Mouse (Mus musculus) kidney, postnatal 25 days (tissue): ENCODE data around the gene Stk11.
"Not testable (repeated sequence)": the region's sequence is repeated elsewhere in the genome, so short reads cannot be mapped to it uniquely, and the experiment has no call there.

Source experiments
- DNase-seq, 2 experiments: peaks; one replicate each; pipeline ENCODE4 v3.0.0; 2021; ENCODE audit warnings: mixed read lengths in 2 of 2

Gene Stk11

DNA sequence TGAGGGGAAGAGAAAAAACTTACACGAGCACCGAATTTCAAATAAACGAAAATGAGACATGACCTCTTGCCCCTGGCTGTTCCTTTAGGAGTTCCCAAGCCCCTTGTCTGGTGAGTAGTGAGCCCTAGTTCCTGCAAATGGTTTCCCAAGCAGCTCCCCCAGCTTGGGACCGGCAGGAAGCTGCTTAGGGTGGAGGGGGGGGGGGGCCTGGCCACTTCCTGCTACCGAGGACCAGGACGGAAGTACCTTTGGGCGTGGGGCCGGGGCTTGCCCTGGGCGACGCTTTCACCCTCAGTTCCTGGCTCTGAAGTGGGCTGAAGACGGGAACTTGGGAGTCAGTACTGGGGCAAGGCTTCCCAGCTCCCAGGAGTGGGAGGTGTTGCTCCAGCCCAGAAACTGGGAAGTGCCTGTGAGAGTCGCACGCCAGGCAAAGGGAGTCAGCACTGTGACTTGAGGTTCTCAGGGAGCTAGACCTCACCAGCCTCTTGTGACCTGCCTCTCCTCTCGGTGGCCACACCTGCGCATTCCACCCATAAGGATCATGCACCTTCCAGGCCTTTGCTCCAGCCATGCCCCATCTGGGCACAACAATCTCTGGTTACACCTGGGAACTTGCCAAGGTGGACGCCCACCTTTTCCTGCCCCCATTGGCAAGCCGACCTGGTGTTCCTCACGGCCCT is 42.8 kb downstream of the Stk11 start:
- peak; percentile 75 to 90 for DNase-seq

DNA sequence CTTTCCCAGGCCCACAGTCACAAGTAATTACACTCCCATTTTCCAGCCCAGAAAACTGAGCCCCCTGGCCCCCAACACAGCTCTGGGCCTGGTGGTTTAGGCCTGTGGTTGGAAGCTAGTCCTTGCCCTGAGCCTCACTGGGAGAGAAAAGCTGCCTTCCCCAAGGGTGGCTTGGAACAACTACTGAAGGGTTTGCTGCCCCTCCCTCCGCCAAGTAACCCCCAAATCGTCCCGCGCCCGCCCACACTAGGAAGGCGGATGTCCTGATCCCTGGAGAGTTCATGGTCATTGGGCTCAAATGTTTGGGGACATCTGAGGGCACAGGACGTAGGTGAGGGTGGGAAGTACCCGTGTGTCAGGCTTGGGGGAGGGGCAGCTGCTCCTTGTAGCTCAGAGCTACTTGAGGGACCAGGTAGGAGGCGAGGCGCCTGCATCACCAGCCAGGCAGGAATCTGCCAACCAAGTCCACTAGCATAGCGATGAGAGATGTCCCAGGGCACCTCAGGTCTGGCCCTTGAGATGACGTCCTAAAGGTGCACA is 43.5 kb downstream of the Stk11 start:
- DNase-seq: peak; percentile 74 to 87

DNA sequence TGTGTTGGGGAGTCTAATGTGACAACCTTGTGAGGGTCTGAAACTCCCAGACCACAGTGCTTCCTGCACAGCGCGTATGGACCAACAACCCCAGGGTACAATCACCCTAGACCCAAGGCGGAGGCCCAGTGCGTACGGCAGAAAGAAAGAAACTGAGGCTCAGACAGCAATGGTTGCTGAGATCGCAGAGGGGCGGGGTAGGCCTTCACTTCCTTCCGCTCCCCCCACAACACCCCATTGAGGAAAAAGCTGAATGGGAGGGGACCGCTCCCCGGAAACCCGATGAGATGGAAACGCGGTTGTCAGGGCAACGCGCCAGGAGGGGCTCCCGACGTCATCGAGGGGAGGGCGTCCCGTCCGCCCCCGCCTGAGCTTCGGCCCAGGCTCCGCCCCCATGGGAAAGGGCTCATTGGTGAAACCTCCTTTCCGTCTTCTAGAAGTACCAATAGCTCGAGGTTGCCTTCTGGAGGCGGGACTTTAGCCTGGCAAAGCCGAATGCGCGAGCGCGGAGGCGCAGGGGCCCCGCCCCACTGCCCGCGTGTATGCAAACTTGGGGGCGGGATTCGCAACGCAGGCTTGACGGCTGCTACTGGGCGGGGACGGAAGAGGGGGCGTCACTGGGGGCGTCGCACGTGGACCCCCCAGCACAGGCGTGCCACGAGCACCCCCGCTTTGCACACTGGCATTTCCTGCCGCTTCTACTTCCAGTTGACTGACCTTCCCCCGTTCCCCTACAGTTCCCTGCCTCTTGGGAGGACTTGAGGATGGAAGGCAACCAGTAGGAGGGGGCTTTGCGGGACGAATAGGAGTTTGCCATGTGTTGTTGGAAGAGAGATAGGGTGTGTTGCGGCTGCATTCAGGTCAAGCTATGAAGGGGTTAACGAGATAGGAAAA is 44.2 kb downstream of the Stk11 start:
- peak; percentile 98 to 99 for DNase-seq

DNA sequence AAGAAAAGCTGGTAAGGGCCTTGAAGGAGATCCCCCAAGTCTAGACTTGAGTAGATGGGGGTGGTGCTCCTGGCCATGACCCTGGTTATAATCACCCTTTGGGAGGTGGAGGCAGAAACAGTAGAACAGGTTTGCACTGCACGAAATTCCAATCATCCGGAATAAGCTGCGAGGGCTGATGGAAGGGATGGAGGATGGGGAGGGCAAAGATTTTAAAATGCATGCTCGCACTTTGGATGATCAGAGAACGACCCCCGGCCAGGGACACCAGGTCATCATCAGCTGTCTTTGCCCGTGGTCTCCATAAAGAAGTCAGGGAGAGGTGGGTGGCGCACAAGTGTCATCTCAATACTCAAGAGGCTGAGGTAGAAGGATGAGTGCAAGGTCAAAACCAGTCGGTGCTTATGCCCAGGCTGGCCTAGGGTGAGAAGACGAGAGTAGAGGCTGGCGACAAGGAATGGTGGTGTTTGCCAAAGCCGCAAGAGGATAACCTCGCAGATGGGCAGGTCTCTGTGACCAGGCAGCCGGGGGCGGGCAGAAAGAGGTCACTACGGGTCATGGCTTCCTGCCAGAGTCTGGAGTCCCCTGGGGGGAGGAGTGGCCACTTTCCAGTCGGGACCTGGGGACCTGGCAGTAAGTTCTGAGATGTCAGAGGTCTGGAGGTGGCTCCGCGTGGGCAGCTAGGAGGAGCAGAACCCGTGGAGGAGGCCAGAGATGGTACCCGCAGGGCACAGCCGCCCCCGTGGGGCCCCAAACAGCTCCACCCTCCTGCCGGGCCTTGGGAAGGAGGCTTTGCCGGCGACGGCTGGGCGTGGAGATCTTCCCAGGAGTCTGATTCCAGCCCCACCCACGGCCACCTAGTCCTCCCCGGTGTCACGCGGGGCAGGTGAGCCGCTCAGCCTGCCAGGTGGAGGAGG is 45.1 kb downstream of the Stk11 start:
- peak; percentile 96 to 98 for DNase-seq

DNA sequence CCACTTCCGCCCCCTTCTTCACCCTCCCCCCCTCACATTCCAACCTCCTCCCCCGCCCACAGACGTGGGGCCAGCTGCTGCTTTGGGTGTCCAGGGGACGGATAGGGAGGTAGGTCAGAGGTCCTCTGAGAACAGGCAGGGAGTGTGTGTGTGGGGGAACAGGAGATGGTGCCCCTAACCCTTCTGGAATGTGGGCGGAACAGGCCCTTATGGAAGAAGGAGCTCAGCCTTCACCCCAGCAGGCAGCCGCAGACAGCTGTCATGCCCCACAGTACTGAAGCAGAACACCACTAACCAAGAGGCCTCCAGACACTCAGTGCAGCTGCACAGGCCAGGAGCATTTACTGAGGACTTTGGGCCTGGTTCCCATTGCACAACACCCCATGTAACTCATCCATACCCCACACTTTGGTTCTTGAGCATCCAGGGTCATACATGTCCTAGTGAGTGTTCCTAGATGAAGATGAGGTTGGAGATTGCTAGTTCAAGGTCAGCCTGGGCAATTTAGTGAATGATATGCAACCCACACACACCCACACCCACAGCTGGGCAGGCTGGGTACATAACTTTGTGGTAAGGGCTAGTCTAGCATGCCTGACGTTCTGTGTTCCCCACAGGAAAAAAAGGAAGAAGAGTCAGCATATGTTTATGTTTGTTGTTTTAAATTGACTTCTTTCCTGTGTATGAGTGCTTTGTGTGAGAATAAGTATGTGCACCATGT is 46.1 kb downstream of the Stk11 start:
- DNase-seq: peak; percentile 54 to 81

DNA sequence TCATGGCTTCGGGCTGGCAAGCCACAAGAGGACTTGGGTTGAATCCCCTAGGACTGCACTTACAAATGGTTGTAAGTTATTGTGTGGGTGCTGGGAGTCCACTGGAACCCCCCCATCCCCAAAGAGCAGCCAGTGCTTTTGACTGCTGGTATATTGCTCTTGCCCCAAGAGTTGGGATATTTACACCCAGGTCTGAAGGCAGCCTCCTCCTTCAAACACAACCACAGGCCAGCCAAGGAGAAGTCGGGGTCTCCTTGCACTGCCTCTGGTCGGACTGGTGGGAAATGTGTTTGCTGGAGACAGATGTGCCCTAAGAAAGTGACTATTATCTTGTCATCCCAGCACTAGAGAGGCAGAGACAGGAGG is 46.6 kb downstream of the Stk11 start:
- DNase-seq: peak in 1 of 2 experiments; percentile 30

DNA sequence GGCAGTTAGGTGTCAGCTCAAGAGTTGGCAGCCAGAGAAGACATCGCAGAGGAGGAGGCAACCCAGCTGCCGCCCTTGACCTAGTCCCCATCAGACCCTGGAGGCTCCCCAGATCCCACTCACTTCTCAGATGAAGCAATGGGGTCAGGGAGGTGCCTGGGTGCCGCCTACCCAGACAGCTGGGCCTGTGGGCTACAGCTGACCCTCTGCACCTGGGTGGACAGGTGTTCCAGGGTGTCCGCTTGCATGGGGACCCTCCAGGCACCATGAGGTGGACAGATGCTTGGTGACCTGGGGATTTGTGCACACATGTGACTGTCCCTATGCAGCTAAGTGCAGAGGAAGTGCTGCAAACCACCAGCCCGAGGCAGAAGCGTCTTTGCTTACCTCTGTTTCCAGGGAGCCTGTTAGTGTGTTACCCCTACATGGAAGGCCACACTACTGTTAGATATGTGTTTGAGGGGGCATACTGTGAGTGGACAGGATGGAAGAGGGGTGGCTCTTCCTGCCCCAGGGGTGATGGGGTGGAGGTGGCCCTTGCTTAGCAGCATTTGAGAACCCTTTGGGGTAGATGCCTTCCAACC is 47.2 kb downstream of the Stk11 start:
- peak in 1 of 2 experiments; percentile 42 for DNase-seq

DNA sequence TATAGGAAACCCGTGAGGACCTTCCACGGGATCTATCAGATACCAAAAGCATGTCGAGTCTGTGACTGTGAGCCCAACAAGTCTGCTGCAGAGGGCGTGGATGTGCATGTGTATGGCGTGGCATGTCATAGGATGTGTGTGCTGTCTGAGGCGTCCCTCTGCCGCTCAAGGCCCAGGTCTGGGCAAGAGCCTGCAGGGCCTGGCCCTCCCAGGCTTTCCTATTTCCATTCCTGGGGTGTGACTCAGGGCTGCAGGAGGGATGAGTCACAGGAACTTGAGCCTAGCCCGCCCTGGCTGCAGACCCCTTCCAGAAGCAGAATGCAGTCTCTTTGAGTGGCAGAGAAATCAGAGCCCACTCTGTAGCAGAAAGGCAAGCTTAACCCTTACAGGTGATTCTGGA is 48.1 kb downstream of the Stk11 start:
- DNase-seq: peak in 1 of 2 experiments; percentile 58

DNA sequence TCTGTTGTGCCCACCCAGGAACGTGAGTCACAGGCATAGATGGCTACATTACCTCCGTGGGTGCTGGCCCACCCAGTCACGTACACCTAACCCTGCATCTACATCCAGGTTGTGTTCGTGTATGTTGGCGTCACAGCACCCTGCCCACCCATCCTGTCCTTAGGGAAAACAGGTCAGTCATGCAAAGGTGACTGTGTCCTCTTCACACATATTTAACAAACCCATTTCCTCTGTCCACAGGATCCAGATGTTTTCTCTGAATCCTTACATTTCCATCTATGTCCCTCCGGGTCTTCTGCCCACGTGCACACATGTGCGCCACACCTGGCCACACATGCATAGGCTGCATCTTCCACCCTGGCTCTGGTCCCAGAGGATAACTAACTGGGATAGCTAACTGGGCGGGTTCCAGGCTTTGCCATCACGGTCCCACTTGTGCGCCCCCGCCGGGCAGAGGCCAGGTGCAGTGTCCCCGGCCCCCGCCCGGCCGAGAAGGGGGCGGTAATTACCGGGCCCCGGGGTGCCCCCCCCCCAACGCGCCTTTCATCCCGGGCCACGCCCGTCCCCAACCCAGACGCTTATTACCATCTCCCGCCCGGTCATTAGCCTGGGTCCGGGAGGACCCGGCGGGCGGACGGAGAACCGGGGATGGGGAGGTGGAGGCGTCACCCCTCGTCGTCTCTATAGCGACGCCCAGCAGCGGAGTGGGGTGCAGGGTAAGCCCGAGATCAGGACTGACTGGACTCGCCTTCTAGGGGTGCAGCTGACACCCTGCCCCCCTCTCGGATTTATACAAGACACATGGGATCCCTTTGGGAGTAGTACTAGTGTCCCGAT is 48.8 kb downstream of the Stk11 start:
- peak; percentile 41 to 74 for DNase-seq

DNA sequence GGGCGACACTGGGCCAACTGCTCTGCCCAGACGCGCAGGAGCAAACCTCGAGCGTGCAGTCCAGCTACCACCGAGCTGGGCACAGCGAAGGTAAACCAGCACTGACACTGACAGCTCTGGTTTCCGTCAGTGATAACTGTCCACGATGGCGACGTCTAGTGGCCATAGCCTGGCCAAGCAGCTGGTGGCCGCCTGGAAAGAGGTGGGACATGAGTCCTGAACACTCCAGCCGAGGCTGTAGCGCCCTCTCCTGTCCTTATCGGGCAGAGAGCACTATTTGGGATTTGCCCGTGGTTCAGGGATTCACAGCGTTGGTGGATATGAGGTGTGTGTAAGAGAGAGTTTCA is 49.4 kb downstream of the Stk11 start:
- peak; percentile 97 to 99 for DNase-seq

DNA sequence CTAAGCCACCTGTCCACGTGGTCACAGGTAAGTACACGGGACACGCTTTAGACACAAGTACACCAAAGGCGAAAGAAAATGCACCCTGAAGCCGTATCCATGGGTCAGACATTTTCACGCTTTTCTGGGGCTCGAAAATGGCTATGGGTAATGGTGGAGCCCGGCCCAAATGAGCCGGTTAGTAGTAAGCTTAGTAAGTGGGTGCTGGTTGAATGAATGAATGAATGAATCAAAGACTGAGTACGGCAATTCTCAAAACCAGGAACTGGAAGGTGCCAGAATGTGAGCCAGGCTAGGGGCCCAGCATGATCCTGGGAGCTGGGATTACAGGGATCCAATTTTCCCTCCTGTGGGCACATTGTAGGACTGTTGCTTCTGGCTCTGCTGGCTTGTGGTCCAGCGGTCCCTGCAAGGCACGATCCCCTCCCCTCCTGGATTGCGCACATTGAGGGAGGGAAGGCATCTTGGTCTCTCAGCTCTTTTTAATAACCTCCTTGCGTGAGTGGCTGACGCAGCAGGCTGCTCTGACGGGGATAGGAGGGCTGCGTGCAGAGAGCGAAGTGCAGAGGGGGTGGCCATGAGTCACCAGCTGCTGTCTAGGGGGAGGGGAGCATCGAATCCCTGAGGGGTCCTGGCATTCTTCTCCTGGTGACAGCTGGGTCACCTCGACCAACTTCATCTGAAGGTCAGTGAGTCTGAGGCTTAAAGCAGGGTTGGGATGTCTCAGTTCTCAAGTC is 50.0 kb downstream of the Stk11 start, which contains the start of gene Cirbp:
TSS of gene Cirbp (plus strand) at position 594 of the 737 bp plus-strand sequence.
- DNase-seq: peak; percentile 54 to 84

DNA sequence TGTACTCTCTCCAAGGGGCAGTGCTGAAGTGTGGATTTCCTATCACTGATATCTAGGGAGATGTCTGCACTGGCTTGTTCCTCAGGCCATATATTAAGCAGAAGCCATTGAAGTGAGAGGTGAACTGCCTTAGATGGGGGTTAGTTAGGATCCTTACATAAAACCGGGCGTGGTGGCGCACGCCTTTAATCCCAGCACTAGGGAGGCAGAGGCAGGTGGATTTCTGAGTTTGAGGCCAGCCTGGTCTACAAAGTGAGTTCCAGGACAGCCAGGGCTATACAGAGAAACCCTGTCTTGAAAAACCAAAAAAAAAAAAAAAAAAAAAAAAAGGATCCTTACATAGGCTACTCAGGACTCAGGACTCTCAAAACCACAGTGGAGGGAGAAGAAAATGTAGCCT is 50.5 kb downstream of the Stk11 start:
- not testable (repeated sequence) for DNase-seq

DNA sequence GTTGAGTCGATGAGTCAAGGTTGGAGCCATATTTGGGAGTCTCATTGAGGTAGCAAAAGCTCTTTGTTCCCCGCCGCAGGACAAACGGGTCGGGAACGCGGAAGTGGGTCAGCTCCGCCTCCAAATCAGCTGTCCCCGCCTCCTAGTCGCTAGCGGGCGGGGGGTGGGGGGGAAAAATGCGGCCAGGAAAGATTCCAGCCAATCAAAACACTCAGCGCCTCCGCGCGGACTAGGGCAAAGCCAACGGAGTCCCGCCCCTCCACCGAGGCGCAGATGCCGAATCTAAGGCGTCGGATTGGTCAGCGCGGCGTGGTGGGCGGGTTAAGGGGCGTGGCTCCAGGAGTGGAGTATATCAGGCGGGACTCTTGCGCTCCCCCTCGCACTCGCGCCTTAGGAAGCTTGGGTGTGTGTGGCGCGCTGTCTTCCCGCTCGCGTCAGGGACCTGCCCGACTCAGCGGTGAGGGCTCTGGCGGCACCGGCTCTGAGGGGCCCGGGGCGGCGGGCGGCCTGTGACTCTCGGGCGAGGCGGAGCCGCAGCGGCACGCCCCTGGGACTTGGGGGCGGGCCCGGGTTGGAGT is 51.9 kb downstream of the Stk11 start:
- DNase-seq: peak; percentile 99

DNA sequence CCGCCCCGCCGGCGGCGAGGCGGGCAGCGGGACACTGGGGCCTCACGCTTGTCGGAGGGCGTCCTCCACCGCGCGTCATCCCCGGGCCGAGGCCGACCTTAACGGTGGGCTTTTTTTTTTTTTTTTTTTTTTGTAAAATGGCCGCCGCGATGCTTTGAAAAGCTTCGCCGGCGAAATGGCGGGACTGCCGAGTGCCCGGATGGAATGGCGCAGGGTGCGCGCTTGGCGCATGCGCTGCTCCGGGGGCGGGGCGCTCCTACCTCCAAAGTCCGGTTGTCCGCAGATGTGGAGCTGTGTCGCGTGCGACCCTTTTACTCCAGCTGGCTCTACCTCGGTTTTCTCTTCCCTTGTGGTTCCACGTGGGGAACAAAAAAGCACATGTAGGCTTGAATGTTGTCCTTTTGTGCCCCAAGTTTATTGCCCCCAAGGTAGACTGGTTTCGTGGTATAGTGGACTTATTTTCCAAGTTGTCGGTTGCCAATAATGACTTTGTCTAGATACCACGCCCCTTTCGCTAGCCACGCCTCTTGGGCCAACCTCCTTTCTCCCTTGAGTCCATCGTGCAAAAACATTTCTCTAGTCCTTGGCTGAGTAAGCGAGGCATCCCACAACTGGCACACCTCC is 52.5 kb downstream of the Stk11 start:
- peak; percentile 95 to 96 for DNase-seq

DNA sequence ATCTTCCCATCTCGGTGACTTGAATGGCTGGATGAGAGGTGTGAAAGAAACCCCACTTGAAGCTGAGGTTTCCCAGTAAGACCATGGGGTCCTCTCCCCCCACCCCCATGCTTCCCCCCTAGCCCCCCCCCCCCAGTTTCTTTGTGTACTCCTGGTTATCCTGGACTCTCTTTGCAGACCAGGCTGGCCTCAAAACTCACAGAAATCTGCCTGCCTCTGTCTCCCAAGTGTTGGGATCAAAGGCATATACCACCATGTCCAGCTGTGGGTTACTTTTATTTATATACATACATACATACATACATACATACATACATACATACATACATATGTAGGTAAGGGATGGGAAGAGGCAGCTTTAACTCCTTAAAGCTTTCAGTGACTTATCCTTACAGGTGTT is 53.5 kb downstream of the Stk11 start:
- DNase-seq: peak in 1 of 2 experiments; percentile 36

DNA sequence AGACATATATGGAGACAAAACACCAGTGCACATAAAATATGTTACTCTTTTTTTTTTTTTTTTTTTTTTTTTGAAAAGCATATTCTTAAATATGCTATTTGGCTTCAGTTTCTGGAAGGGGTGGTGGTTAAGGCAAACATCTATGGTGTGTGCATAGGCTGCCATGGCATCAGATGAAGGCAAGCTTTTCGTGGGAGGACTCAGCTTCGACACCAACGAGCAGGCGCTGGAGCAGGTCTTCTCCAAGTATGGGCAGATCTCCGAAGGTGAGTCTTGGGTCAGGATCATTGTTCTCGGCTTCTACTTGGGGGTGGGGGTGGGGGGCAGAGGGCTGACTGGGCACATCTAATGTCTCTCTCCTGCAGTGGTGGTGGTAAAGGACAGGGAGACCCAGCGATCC is 54.0 kb downstream of the Stk11 start:
- no peak for DNase-seq

DNA sequence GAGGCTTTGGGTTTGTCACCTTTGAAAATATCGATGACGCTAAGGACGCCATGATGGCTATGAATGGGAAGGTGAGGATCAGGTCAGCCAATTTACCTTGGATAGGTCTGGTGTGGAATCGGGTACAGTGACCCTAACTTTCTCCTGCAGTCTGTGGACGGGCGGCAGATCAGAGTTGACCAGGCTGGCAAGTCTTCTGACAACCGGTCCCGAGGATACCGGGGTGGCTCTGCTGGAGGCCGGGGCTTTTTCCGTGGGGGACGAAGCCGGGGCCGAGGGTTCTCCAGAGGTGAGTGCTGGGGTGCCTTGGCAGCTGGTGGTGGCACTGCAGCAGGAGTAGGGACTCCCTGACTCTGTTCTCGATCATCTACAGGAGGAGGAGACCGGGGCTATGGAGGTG is 54.4 kb downstream of the Stk11 start:
- DNase-seq: peak in 1 of 2 experiments; percentile 68

DNA sequence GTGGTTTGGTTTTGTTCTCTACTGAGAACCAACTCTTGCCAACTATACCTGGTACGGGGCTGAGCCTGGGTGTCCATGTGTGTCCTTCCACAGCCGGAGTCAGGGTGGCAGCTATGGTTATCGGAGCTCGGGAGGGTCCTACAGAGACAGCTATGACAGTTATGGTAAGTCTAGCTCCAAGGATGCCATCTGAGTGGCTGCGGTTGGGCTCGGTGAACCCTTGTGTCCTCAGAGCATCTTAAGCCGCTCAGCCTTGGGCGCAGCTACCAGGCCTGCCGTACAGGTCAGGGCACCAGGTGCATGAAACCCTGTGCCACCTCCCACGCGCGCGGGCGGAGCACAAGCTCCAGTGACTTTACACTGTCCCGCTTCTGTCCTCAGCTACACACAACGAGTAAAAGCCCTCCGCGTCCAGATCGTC is 55.0 kb downstream of the Stk11 start:
- peak in 1 of 2 experiments; percentile 53 for DNase-seq

DNA sequence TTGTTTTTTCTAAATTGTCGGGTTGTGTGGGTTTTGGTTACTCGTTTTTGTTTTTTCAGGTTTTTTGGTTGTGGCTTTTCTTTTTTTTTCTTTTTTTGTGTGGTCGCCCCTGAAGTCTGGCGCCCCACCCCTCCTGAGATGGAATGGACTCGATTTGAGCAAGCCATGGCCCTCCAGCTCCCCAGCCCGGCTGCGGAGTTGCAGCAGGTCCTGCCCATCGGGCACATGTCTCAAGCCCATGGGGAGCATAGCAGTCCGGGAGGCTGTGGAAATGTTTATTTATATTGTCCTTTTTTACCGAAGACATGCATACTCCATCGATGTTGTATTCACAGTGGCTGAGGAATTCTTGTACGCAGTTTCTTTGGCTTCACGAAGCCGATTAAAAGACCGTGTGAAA is 55.6 kb downstream of the Stk11 start:
- DNase-seq: peak in 1 of 2 experiments; percentile 50
